Mouse (Mus musculus): ENCODE data around the gene Eci2.

DNA sequence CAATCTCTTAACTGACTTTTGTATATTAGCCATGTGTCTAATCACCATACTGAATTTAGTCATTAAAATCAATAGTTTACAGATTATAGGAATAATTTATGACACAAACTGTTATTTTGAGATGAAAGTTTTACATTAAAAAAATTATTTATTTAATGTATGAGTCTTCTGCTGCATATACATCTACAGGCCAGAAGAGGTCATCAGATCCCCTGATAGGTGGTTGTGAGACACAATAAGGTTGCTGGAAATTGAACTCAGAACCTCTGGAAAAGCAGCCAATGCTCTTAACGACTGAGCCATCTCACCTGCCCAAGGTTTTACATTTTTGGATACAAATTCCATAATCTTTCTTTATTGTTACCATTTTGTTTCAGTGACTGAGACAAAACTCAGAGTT, 48.0 kb upstream of the Eci2 start:
- peak; percentile 27; the same call in 1 of the 2 replicates for TF ChIP-seq CTCF (conservative IDR thresholded peaks at IDR 0.05; ENCODE audit: low read length)
- TF ChIP-seq NANOG (IDR thresholded peaks at IDR 0.05; ENCODE audit: borderline replicate concordance, low read length), result no peak

All from E14TG2a.4 (cell line).